Mouse (Mus musculus): ENCODE data around the gene Ago4. TPM values are rescaled to one million over a fixed set of nuclear protein-coding genes. Genes with fewer than 3 reads are reported as not detected.
"Not testable (repeated sequence)": the region's sequence is repeated elsewhere in the genome, so short reads cannot be mapped to it uniquely, and the experiment has no call there.

Gene Ago4
- polyA plus RNA-seq, 1 experiment: 0.62 TPM

DNA sequence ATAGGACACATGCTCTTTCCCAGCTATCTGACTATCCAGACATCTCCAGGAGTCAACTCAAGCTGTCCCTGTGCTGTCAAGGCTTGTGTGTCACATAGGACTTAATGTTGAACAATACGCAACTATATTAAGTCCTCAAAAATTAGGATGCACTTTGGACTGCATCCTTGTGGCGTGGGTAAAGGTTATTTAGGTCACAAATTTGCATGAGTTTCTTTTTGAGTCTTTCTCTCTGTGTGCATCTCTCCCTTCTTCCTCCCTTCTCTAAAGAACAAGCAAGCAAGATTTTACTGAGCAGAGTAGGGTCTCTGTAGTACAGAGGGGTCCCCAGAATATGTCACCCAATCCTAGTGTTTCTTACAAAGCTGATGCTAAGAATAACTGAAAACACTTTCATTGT, 12.9 kb upstream of the Ago4 start:
- H3K27me3 ChIP-seq (ENCODE audit: control insufficient read depth, insufficient read depth, low read length): no peaks in the 10 kb centered on the region
- no peaks in the 10 kb centered on the region for H3K36me3 ChIP-seq (ENCODE audit: control insufficient read depth, insufficient read depth, low read length)
- no peak overlapping the region for H3K4me3 ChIP-seq (ENCODE audit: control insufficient read depth, insufficient read depth, low read length)
- H3K4me1 ChIP-seq (replicated peaks; ENCODE audit: control insufficient read depth, insufficient read depth, low read length): no peaks in the 10 kb centered on the region
- 93% methylated on average over 2 of the region's 2 CpGs for WGBS
- no peak for DNase-seq
- TF ChIP-seq POLR2A (IDR thresholded peaks at IDR 0.05; ENCODE audit: control insufficient read depth, extremely low read depth, insufficient read depth, low read length, poor library complexity): no peak
- no peak overlapping the region for H3K27ac ChIP-seq (ENCODE audit: control insufficient read depth, insufficient read depth, low read length)

- H3K27me3 ChIP-seq (ENCODE audit: control insufficient read depth, insufficient read depth, low read length): no peaks in the 10 kb centered on the region
- DNase-seq: no peak
- 92% methylated on average over 7 of the region's 7 CpGs for WGBS
- no peak for TF ChIP-seq POLR2A (IDR thresholded peaks at IDR 0.05; ENCODE audit: control insufficient read depth, extremely low read depth, insufficient read depth, low read length, poor library complexity)
- TF ChIP-seq CTCF (IDR thresholded peaks at IDR 0.05; ENCODE audit: borderline replicate concordance, control insufficient read depth, extremely low read depth, insufficient read depth, low read length, poor library complexity): no peak
- H3K27ac ChIP-seq (ENCODE audit: control insufficient read depth, insufficient read depth, low read length): no peak overlapping the region
- no peaks in the 10 kb centered on the region for H3K36me3 ChIP-seq (ENCODE audit: control insufficient read depth, insufficient read depth, low read length)
- H3K4me3 ChIP-seq (ENCODE audit: control insufficient read depth, insufficient read depth, low read length): no peak overlapping the region
- H3K4me1 ChIP-seq (replicated peaks; ENCODE audit: control insufficient read depth, insufficient read depth, low read length): no peaks in the 10 kb centered on the region
Observed at GRCm38 (mm10) chr4:126545703-126546102, 12.4 kb upstream of the Ago4 start.

GRCm38 (mm10) chr4:126545016-126545415, 11.7 kb upstream of the Ago4 start:
- H3K4me3 ChIP-seq (ENCODE audit: control insufficient read depth, insufficient read depth, low read length): no peak overlapping the region
- no peaks in the 10 kb centered on the region for H3K4me1 ChIP-seq (replicated peaks; ENCODE audit: control insufficient read depth, insufficient read depth, low read length)
- no peak for DNase-seq
- WGBS: 97% methylated on average over 1 of the region's 1 CpGs
- no peaks in the 10 kb centered on the region for H3K27me3 ChIP-seq (ENCODE audit: control insufficient read depth, insufficient read depth, low read length)
- no peak overlapping the region for H3K27ac ChIP-seq (ENCODE audit: control insufficient read depth, insufficient read depth, low read length)
- TF ChIP-seq POLR2A (IDR thresholded peaks at IDR 0.05; ENCODE audit: control insufficient read depth, extremely low read depth, insufficient read depth, low read length, poor library complexity) (no peak), CTCF (IDR thresholded peaks at IDR 0.05; ENCODE audit: borderline replicate concordance, control insufficient read depth, extremely low read depth, insufficient read depth, low read length, poor library complexity) (no peak)
- no peaks in the 10 kb centered on the region for H3K36me3 ChIP-seq (ENCODE audit: control insufficient read depth, insufficient read depth, low read length)

DNA sequence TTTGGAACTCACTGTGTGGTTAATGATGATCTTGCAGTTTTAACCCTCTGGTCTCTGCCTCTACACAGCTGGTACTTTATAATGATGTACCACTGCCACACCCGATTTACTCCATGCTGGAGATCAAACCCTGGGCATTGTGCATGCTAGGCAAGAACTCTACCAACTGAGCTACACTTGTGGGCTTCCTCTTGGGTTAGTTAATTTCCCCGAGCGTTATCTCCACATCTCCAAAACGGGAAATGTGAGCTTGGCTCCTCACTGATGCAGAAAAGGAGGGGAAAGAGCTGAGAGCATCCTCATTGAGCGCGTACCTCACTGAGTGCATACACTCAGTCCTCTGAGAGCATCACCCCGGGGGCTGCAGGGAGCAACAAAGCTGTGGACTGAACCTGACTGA, 9.6 kb upstream of the Ago4 start:
- WGBS: 8% methylated on average over 7 of the region's 7 CpGs
- no peaks in the 10 kb centered on the region for H3K27me3 ChIP-seq (ENCODE audit: control insufficient read depth, insufficient read depth, low read length)
- no peak for TF ChIP-seq CTCF (IDR thresholded peaks at IDR 0.05; ENCODE audit: borderline replicate concordance, control insufficient read depth, extremely low read depth, insufficient read depth, low read length, poor library complexity)
- no peak for TF ChIP-seq POLR2A (IDR thresholded peaks at IDR 0.05; ENCODE audit: control insufficient read depth, extremely low read depth, insufficient read depth, low read length, poor library complexity)

GRCm38 (mm10) chr4:126540487-126541071, 7.3 kb upstream of the Ago4 start:
- H3K4me3 ChIP-seq (ENCODE audit: control insufficient read depth, insufficient read depth, low read length): no peak overlapping the region

More for the DNA sequence above, 9.6 kb upstream of the Ago4 start:
- Histone ChIP-seq H3K36me3 (ENCODE audit: control insufficient read depth, insufficient read depth, low read length) (no peaks in the 10 kb centered on the region), H3K4me3 (ENCODE audit: control insufficient read depth, insufficient read depth, low read length) (no peak overlapping the region), H3K4me1 (replicated peaks; ENCODE audit: control insufficient read depth, insufficient read depth, low read length) (no peaks in the 10 kb centered on the region), H3K27ac (ENCODE audit: control insufficient read depth, insufficient read depth, low read length) (no peak overlapping the region)
- DNase-seq: no peak

DNA sequence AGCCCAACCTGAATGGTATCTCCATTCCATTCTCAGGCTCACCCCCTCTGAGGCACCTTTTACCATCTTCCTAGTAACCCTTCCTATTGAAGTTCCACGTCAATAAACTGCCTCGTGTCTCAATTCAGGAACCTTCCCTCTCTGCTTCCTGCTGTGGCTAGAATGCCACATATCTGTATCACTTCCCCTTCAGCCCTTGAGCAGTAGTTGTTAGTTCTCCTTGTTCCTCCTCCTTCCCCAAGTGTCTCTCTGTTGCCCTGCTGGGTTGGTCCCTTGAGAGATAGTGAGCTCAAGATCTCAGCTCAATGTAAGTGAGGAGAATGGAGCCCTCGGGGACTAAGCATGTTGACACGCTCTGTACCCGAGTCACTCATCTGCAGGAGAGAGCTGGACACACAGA, 3.6 kb upstream of the Ago4 start:
- Histone ChIP-seq H3K27me3 (ENCODE audit: control insufficient read depth, insufficient read depth, low read length) (peaks cover 4% of the 10 kb centered on the region; the same call in 1 of the 2 replicates), H3K36me3 (ENCODE audit: control insufficient read depth, insufficient read depth, low read length) (no peaks in the 10 kb centered on the region), H3K4me3 (ENCODE audit: control insufficient read depth, insufficient read depth, low read length) (no peak overlapping the region), H3K4me1 (replicated peaks; ENCODE audit: control insufficient read depth, insufficient read depth, low read length) (no peaks in the 10 kb centered on the region), H3K27ac (ENCODE audit: control insufficient read depth, insufficient read depth, low read length) (no peak overlapping the region)
- no peak for DNase-seq
- TF ChIP-seq CTCF (IDR thresholded peaks at IDR 0.05; ENCODE audit: borderline replicate concordance, control insufficient read depth, extremely low read depth, insufficient read depth, low read length, poor library complexity) (no peak), POLR2A (IDR thresholded peaks at IDR 0.05; ENCODE audit: control insufficient read depth, extremely low read depth, insufficient read depth, low read length, poor library complexity) (no peak)
- 24% methylated on average over 5 of the region's 5 CpGs for WGBS

More at GRCm38 (mm10) chr4:126540487-126541071, 7.3 kb upstream of the Ago4 start:
- H3K4me1 ChIP-seq (replicated peaks; ENCODE audit: control insufficient read depth, insufficient read depth, low read length): no peaks in the 10 kb centered on the region
- WGBS: 54% methylated on average over 3 of the region's 3 CpGs
- TF ChIP-seq POLR2A (IDR thresholded peaks at IDR 0.05; ENCODE audit: control insufficient read depth, extremely low read depth, insufficient read depth, low read length, poor library complexity): no peak
- TF ChIP-seq CTCF (IDR thresholded peaks at IDR 0.05; ENCODE audit: borderline replicate concordance, control insufficient read depth, extremely low read depth, insufficient read depth, low read length, poor library complexity): no peak
- H3K27me3 ChIP-seq (ENCODE audit: control insufficient read depth, insufficient read depth, low read length): no peaks in the 10 kb centered on the region
- H3K27ac ChIP-seq (ENCODE audit: control insufficient read depth, insufficient read depth, low read length): no peak overlapping the region
- no peaks in the 10 kb centered on the region for H3K36me3 ChIP-seq (ENCODE audit: control insufficient read depth, insufficient read depth, low read length)
- no peak for DNase-seq

- WGBS: 97% methylated on average over 7 of the region's 7 CpGs
- not testable (repeated sequence) for H3K36me3 ChIP-seq (ENCODE audit: control insufficient read depth, insufficient read depth, low read length); H3K4me3 ChIP-seq (ENCODE audit: control insufficient read depth, insufficient read depth, low read length); H3K4me1 ChIP-seq (replicated peaks; ENCODE audit: control insufficient read depth, insufficient read depth, low read length); DNase-seq; H3K27me3 ChIP-seq (ENCODE audit: control insufficient read depth, insufficient read depth, low read length); H3K27ac ChIP-seq (ENCODE audit: control insufficient read depth, insufficient read depth, low read length)
Observed at GRCm38 (mm10) chr4:126535631-126536030, 2.4 kb upstream of the Ago4 start.

Measured in thymus, adult 2 months (tissue).